Mouse (Mus musculus) adrenal gland, postnatal 4 days (tissue): ENCODE data around the gene Krt86. TPM values are rescaled to one million over a fixed set of nuclear protein-coding genes. Genes with fewer than 3 reads are reported as not detected.

ENCODE experiments used
- DNase-seq, 2 experiments: peaks; one replicate each; pipeline ENCODE4 v3.0.0; 2021 to 2022; ENCODE audit warnings: low spot score in 2 of 2, mixed read lengths in 2 of 2
- long read RNA-seq, 2 experiments: library from polyadenylated mRNA; stranded (forward); transcript quantifications; one replicate each; pipeline ENCODE4 v2.0.0; 2021
- total RNA-seq, 2 experiments: library from RNA; stranded (reverse); gene quantifications; 2 replicates each; pipeline ENCODE4 v1.2.3; 2021

Krt86 gene
- not detected for total RNA-seq
- long read RNA-seq, experiment 1 = 0 reads
- long read RNA-seq, experiment 2 = 0 reads

DNA sequence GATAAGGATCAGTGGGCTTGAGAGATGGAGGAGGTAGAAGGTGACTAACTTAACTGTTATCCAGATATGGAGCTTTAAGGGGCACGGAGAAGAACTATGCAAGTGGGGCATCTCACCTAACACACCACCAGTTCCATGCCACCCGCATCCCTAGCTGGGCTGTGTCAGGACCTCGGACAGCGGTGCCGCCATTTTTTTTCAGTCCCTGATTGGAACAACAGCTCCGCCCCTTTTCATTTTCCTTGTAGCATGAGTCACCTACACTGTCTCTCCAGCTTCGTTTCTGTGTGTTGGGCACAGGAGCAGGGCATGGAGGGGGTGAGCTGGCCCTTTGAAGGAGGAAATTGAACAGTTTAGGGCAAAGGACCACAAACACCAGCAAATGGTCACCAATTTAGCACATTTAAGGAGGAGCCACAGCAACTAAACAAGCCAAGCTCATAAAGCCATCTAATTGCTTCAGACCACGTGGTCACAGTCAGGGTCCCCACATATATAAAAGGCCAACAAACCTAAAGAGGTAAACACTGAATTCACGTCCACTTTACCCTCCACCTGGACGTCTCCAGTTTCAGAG, at the start of gene Krt86:
Krt86 (plus strand) TSS at position 527 of the 577 bp plus-strand sequence.
- DNase-seq = peak; percentile 18 to 22

DNA sequence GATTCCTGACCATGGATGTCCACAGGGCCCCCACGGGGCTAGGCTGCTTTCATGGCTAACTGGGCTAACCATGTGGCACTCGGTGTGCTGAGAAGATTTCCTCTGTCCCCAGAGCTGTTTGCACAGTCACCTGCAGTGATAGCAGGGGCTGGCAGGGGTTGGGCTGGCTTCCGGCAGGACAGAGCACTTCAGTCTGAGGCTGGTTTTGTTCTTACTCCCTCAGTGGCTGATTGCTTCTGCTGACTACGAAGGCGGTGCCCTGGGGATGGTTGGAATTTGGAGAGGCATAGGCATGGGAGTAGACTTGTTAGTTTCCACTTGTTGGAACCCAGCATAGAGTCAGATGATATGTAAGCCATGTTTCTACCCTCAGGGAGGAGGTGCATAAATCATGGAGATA, 48.4 kb upstream of the Krt86 start:
- no peak for DNase-seq

DNA sequence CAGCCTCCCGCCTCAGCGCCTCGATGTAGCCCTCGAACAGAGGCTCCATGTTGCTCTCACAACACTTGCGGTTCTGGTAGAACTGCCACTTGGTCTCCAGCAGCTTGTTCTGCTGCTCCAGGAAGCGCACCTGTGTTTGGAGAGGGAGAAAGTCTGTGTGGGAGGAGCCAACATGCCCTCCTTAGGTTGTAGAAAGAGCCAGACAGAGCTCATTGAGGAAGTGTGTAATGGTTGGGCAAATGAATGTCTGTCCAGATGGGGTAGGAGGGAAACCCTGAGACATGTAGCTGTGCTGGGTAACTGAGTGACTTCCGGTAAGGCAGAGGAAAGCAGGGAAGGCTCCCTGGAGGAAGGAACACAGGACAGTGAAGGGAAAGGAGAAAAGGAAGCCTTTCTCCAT, 36.7 kb upstream of the Krt86 start:
- no peak for DNase-seq

DNA sequence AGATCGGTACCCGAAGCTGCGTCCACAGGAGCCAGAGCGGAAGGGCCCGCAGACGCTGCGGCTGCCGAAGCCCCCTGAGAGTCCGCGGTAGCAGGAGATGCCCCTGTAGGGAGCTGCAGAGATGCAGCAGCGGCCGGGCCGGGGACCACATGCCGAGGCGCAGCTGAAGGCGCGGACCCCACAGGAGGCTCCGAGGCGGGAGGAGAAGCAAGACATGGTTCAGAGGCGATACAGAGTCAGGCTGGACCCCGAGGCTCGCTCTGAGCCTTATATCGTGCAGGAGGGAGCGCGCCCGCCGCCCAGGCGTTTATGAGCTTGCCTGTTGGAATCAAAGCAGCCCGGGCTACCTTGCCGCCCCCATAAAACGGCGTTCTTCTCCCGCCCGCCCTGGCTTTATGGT, 34.7 kb upstream of the Krt86 start, which contains the start of gene Krt87:
Krt87 (minus strand) TSS at position 250 of the 400 bp plus-strand sequence.
- DNase-seq = no peak

DNA sequence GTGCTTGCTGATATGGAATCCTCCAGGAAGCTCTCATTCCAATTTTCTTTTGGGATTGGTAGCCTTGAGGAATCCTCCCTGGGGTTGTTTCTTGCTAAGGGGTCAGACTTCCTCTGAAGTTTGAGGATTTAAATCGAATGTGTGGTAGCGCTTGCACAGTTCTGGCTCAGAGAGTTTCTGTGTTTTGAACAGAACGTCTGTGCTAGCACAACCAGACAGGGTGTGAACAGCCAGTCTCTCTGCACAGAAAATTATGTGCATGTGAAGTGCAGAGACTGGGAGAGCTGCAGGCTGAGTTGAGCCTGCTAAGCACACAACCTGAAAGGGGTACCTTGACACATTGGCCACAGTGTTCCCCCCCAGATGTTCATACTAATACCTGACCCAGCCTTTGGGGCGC, 32.4 kb upstream of the Krt86 start:
- DNase-seq = no peak

DNA sequence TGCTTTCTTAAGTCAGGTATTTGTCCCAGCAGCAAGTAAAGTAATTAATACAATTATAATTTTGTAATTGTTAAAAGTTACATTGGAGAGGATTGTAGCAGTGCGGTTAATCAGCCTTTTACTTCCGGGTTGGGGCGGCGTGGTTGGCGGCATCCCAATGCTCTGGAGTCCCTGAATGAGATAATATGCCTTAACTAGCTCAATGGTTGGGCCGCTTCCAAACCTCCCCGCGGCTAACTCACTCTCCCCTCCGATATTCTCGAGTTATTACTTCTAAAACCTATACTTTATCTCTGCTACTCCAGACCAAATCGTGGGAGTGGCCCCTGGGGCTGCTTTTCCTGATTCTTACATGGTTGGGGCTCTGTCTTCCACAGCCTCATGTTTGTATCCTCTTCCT, 26.7 kb upstream of the Krt86 start:
- DNase-seq = no peak

DNA sequence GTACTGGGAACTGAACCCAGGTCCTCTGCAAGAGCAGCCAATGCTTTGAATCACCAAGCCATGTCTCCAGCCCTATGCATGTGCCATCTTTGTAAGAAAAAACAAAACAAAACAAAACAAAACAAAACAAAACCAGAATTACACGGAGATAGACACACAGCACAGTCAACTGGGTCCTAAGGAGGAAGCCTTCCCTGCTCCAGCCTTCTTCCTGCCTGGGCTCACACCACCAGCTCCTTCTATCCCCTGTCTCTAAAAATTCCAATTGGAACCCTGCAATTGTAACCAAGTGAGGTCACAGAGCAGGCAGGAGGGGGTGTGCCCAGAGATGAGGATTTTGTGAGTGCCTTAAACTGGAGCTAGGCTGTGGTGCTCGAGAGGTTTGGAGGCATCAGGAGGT, 25.8 kb upstream of the Krt86 start, which contains the start of gene Krt88:
Krt88 (plus strand) TSS at position 301 of the 400 bp plus-strand sequence.
- DNase-seq = no peak

DNA sequence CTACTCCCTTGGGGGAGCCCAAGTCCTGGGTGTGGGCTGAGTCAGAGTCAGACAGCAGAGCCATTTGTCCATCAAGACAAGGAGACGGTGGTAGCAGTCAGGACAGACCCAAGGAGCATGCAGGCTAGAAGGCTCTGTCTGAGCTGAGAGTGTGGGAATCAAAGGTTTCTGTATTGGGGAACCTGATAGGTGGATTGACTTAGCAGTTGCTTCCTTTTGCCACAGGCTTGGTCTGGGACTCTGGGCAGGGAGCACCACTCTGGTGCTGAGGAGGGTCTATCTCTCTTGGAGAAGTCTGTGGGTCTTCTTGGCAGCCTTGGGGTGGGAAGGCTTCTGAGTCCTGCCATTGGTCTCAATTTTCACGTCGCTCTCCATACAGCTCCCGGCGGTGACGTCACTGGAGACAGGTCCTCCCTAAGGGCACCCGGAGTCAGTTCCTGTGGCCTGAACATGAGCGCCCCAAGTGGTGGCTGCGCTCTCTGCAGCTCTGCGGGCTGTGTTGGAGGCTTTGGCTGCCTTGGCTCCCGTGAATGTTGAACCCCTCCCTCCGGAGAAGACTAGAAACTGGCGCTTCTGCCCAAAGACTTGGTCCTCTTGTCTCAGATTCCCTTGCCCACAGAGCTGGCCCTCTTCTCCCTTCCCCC, 20.1 kb upstream of the Krt86 start:
- DNase-seq = peak; percentile 54 to 59

DNA sequence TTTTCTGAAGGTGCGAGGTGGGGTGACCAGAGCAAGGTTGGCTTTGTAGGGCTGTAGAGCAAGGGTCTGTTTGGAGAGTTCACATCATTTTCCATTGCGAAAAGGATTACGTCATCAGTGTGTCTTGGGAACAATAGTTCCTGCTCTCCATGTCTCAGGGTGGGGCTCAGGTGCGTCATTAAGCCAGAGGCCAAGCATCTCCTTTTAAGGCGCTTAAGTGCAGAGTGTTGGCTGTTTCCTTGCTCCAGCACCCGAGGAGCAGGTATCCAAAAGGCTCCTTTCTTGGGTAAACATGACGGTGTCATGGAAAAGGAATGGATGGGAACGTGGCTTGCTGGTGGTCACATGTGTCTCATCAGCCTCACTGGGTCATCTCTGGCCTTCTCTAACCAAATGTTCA, 18.5 kb upstream of the Krt86 start:
- no peak for DNase-seq

DNA sequence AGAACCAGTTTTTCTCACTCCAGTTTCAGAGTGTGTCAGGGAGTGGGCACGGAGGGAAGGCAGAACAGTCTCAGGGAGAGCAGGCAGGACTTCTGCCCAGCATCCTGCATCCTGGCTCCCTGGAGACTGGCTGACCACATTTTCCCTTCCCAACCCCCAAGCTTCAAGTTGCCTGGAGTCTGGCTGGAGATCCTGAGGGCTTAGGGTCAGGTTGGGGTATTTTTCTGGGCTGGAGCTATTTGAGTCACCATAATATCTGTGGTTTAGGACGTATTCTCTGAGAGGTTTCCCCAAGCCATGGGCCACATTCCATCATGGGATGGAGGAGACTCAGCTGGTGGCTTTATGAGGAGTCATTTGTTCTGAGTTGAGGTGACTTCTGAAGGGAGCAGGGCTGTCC, 18.0 kb upstream of the Krt86 start:
- DNase-seq = no peak

DNA sequence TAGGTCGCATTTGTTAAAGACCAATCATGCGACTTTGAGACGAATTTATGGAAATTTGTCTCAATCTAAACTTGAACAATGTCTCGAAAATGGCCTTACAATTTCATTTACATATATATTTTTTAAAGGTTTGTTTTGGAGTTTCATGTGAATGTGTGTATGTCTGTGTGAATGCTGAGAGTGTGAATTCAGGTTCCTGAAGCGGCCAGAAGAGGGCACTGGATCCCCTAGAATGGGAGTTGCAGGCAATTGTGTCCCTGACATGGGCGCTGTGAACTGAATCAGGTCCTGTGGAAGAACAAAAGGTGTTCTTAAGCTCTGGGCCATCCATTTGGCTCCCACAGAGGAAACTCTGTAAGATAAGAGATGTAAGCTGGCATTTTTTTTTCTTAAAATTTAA, 17.4 kb upstream of the Krt86 start:
- no peak for DNase-seq

DNA sequence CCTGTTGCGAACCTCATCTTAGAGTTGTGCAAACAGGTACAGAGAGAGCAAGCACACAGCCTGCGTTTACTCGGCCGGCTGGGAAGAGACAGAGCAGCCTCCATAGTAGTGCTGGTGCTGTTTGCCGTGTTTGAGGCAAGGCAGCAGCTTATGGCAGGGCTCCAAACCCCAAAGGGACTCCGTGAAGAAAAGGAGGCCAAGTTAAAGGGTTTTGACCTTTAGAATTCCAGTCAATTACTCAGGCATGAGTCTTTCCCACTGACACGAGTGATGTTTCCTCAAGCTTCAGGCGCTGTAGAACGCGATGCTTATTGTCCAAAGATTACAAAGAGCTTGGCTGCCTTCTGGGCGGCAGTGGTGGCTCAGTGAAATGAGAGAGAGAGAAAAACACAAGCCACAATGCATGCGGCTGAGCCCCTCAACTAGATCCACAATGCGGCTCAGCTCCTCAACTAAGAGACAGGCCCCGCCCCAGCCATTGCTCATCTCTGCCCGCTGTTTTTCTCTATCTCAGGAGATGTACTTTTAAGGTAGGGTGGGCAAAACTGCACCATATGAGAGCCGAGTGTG, 14.8 kb upstream of the Krt86 start:
- no peak for DNase-seq

DNA sequence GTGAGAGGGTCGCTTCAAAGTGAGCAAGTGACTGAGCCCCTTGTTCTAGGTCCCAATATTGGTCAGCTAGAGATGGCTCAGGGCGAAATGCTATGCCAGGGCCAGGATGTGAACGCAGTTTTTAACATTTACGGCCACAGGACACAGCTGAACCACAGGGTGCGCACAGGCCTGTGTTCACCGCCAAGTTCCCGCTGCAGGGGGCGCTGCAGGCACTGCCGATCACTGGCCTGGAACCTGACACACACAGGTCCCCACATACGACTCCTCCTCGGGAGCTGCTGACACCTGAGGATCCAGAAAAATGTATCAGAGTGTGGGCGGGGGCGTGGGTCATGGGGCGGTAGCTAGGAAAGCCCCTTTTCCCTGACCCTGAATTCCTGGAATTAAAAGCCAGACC, 14.0 kb upstream of the Krt86 start:
- DNase-seq = no peak

DNA sequence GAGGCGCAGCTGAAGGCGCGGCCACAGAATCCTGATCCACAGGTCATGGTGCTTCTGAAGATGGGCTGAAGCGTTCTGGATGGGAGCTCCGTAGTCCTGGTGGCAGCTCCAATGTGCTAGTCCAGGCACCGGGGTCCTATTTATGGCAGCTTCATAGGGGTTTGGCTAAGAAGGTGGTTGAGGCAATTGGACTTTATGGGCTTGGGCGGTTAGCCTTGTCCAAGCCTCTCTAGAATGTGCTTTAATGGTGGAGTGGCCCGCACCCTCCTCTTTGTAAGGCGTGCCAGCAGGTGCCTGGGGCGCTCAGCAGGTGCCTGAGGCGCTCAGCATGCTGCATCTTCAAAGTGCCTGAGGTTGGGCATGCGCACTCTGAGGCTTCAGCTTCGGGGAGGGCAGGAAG, 9.6 kb upstream of the Krt86 start, which contains the start of gene Krt81:
Krt81 (minus strand) TSS at position 101 of the 400 bp plus-strand sequence.
- no peak for DNase-seq

DNA sequence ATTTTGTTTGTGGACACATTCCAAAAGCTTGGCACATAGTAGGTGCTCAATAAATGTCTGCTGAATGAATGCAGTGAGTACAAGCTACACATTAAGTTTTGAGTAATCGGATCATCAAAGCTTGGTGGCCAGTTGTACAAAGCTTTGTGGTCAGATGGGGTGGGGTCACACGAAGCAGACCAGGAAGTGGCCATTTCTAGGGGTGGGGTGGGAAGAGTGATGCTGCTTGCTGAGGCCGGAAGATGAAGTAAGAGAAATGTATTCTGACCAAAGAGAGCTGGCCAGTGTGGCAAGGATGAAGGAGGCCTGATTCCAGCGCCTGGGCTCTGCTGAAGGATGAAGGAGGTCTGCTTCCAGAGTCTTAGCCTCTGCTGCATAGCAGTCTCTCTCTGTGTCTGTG, 4.2 kb upstream of the Krt86 start:
- no peak for DNase-seq

DNA sequence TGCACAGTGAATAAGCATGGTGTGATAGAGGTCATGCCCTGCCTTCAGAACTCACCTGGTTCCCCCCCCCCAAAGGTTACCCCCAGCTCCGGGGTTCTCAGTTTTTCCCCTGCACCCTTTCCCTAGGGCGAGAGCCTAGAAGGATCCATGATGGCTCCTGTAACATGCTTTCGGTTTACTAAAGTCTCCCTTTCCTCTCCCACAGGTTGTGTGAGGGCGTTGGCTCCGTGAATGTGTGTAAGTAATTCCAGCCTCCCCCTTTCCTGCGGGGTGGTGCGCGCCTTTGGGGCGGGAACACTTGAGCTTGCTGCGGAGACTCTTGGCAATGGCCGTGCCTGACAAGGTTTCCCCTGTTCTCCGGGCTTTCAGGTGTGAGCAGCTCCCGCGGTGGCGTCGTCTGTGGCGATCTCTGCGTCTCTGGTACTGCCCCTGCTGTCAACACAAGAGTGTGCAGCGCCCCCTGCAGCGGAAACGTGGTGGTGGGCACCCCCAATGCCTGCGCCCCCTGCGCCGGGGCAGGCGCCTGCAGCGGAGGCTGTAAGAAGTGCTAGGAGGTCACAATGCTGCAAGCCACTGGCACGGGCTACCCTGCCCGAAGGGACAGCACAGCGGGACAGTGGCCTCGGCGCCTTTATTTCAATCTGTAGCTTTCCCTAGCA, 5.9 kb downstream of the Krt86 start:
- DNase-seq = peak in 1 of 2 experiments; percentile 13

DNA sequence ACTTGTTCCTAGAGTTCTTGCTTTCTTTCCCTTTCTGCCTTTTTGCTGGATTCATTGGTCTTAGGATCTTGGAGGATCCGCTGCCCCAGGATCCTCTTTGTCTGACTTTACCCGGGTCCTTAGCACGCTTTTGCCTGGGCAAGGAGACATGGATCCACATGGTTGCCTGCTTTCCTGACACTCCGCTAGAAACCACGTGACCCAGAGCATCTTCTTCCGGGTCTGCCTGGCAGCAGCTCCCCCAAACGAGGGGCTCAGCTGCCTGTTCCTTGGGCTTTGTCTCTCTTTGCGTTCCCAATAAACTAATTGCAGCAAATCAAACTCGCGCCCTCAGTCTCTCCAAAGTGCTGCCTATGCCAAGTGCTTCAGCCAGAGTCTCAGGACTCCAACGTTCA, 6.4 kb downstream of the Krt86 start:
- no peak for DNase-seq

DNA sequence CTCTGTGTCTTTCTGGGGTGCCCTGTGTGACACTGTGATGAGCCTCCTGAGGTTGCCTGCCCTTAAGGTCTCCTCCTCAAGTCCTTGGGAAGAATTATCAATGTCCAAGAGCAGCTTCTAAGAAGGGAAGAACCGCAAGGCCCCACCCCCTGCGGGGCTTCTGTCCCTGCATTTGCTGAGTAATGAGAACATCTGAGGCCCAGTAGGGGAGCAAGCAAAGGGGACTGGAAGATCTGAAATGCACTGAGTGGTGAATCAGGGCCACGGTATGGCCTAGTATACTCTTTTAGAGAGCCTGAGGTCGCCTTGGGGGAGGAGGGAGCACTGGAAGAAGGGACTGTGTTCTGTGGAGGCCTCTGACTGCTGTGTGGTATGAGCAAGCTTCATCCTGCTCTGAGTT, 8.8 kb downstream of the Krt86 start:
- no peak for DNase-seq

DNA sequence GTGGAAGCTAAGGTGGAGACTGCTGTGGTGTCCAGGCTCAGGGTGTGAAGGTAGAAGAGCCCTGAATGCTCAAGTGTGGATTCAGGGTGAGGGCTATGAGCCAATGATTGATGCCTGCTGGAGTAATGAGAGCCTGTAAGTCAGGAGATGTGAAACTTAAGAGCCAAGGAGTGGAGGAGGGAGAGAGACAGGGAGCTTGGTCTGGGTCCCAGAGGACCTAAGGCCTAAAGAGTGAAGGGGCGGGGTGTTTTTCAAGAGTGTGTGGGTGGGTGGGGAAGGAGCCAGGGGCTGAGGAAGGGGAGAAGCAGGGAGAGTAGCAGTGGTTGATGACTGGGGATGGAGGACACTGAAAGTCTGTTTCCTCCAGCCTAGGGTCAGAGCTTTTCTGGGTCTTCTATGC, 10.4 kb downstream of the Krt86 start:
- no peak for DNase-seq

DNA sequence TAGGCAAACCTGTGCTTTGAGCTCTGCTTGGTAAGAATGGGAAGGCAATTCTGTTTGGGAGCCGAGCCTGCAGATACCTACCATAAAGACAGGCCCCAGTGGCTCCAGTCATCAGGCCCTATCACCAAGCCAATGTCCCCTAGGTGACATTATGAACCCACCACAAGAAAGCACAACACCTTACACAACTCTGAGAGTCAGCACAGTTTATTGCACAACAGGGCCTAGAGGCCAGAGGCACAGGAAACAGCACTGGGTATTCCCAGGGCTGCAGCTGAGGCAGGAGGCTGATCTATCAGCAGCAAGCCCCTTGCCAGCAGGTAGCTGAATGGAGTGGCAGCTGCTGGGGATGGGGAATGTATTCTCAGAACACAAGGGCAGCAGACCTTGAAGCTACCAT, 11.7 kb downstream of the Krt86 start:
- no peak for DNase-seq

DNA sequence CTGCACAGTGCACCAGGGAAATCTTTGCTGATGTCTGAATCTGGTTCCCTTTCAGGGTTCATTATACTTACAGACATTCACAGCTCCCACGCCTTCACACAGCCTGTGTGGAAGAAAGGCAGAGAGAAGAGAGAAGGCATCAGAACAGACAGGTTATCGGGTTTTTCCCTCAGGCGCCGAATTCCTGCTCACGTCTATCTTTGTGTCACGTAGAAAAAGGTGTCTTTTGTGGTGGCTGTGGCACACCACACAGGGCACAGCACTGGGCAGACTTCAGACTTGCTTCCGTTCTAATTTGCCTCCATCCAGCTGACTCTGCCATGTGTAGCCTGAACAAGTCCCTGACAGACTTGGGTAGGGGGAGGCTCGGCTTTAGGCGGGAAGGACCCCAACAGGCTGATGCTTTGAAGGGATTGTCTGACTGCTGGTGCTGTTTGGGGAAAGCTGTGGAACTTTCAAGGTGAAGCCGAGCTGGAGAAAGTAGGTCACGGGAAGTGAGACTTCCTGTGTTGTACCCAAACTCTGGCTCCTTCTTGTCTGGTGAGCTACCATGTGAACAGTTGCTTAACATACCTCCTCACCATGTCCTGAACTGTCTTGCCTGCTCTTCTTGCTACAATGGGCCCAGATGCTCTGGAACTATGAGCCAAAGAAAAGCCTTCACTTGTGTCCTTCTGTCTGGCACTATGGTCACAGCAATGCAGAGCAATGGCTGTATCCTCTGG, 12.8 kb downstream of the Krt86 start:
- DNase-seq = no peak

DNA sequence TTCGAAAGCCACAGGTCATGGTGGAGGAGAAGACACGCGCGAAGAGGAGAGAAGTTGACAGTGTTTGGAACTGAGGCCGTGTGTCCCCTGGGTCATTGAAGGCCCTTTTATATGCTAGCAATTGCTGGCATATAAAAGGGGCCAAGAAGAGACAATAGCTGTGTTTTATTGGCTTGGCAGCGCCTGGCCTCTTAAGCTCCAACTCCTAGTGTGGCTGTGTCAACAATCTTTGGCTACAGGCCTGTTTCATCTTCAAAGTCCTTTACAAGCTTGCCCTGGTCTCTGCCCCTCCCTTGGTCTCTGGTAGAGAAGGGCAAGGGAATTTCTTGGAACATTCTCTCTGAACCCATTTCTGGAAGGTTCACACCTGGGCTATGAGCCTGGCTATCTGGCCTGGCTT, 18.2 kb downstream of the Krt86 start, which contains the start of gene Krt83:
Krt83 (minus strand) TSS at position 82 of the 400 bp plus-strand sequence.
- DNase-seq = no peak
